Mouse (Mus musculus): ENCODE measurements around the gene Fbln1. TPM values are rescaled to one million over a fixed set of nuclear protein-coding genes. Genes with fewer than 3 reads are reported as not detected.
A peak's percentile ranks its signal among the peaks of the same experiment; 100 is the strongest.
"Not testable (repeated sequence)": the region's sequence is repeated elsewhere in the genome, so short reads cannot be mapped to it uniquely, and the experiment has no call there.

The Fbln1 gene
- total RNA-seq, 2 experiments from 2014 or later = 10.8 to 13.8 TPM

- DNase-seq (ENCODE audit: low spot score in 2 of 2) = no peak
Observed at GRCm38 (mm10) chr15:85278986-85279385, 73.2 kb downstream of the Fbln1 start.

DNA sequence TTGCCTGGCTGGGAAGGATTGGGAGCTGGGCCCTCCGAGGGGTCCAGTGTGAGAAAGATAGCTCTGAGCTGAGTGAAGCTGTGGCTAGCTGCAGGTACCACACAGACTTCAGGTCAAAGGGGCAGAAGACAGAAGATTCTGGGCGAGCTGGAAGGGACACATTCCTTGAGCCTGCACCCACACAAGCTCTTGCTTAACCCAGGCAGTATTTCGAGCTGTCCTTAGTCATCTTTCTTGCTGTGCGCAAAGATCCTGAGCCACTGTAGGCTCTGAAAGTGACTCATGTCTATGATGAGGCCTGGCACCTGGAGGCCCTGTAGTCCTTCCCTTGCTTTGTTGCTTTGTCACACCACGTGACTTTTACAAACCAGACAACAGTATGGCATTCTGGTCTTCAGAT lies 76.3 kb downstream of the Fbln1 start:
- DNase-seq (ENCODE audit: low spot score in 2 of 2) = no peak

DNA sequence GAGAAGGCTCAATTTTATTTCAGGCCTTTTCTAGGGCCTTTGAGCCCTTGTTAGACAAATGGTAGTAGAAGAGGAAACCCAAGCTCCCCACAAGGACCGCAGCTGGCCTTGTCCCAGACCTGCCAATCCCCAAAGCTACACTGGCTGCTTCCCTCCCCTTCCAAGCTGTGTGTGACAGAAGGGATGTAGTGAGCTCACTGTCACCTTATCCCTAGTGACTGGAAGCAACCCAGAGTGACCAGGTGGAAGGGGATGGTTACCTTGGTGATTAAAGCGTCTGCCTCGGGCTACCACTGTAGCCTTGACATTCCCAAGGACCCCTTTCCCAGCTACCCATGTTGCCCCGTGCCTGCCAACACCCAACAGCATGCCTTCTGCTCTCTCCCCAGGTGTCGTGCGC lies 78.9 kb downstream of the Fbln1 start:
- no peak for DNase-seq (ENCODE audit: low spot score in 2 of 2)

- no peak for DNase-seq (ENCODE audit: low spot score in 2 of 2)
Observed at GRCm38 (mm10) chr15:85294632-85295031, 88.9 kb downstream of the Fbln1 start.

DNA sequence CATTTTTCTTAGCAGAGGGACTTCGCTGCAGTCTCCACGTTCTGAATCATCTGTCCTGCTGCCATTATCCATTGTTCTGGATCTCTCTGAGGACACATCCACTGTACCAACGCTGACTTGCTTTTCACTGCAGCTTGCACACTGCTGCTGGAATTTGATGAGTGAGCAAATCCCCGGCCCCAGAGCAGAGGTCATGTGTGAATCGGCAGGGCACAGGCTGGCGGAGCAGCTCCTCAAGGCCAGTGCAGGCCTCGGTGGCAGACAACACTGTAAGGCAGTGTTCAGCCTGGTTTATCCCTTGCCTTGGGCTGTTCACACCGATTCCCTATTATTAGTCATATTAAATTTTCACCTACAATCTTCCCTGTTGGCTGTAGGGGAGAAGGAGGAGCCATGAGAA lies 89.8 kb downstream of the Fbln1 start:
- no peak for DNase-seq (ENCODE audit: low spot score in 2 of 2)

DNA sequence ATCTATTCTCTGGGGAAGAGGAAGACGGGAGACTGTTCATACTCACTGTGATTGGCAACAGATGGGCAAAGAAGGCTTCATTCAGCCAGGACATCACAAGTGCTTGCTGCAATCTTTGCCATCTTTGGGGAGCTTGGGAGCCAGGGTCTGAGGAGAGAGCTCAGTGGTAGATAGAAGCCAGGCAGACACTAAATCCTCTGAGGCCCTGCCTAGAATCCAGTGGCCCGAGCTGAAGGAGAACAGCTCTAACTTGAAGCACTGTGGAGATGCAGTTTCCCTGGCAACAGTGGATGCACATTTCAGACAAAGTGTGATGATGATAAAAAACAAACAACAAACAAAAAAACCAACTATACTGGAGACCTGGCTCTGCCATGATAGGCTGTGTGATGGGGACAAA lies 90.2 kb downstream of the Fbln1 start:
- no peak for DNase-seq (ENCODE audit: low spot score in 2 of 2)

GRCm38 (mm10) chr15:85296538-85296937 lies 90.8 kb downstream of the Fbln1 start:
- DNase-seq (ENCODE audit: low spot score in 2 of 2) = no peak

DNA sequence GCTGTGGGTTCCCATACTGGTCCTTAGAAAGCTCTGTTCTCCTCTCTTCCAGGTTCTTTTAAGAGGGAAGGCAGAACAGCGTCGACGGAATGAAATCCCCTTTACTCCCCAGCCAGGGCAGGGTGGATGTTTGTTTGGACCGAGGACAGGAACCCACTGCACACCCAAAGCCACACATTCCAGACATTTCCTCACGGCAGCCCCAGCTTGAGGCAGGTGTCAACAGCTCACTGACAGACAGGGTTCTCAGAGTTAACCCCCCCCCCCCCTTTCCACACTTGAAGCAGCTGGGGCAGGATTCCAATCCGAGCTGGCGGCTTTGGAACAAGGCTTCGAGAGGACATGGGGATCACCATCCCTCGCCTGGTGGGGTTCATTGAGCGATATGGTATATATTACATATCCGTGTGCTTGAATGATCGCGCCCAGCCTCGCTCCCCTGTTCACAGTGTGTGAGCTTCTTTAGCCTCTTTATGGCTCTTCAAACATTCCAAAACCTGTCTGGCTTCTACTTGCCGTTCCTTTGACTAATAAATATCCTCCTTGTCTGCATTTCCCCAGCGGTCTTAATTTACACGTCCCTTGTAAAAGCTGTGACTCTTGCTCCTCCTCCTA lies 92.5 kb downstream of the Fbln1 start:
- DNase-seq (ENCODE audit: low spot score in 2 of 2) = no peak

- no peak for DNase-seq (ENCODE audit: low spot score in 2 of 2)
Observed at GRCm38 (mm10) chr15:85298946-85299345, 93.2 kb downstream of the Fbln1 start.

GRCm38 (mm10) chr15:85303241-85303640 lies 97.5 kb downstream of the Fbln1 start:
- DNase-seq (ENCODE audit: low spot score in 2 of 2) = no peak

DNA sequence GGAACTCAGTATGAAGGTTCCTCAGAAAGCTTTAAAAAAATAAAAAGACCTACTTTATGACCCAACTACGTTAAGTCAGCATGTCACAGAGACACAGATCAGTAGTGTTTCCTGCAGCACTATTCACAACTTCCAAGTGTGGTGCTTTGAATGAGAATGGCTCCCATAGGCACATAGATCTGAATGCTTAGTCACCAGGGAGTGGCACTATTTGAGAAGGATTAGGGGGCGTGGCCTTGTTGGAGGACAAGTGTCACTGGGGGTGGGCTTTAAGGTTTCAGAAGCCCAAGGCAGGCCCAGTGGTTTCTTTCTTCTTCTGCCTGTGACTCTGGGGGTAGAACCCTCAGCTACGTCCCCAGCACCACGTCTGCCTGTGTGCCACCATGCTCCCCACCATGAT lies 98.2 kb downstream of the Fbln1 start:
- DNase-seq (ENCODE audit: low spot score in 2 of 2) = no peak

- DNase-seq (ENCODE audit: low spot score in 2 of 2) = no peak
Observed at GRCm38 (mm10) chr15:85307061-85307660, 101.4 kb downstream of the Fbln1 start.

GRCm38 (mm10) chr15:85311058-85311657 lies 105.4 kb downstream of the Fbln1 start:
- no peak for DNase-seq (ENCODE audit: low spot score in 2 of 2)

DNA sequence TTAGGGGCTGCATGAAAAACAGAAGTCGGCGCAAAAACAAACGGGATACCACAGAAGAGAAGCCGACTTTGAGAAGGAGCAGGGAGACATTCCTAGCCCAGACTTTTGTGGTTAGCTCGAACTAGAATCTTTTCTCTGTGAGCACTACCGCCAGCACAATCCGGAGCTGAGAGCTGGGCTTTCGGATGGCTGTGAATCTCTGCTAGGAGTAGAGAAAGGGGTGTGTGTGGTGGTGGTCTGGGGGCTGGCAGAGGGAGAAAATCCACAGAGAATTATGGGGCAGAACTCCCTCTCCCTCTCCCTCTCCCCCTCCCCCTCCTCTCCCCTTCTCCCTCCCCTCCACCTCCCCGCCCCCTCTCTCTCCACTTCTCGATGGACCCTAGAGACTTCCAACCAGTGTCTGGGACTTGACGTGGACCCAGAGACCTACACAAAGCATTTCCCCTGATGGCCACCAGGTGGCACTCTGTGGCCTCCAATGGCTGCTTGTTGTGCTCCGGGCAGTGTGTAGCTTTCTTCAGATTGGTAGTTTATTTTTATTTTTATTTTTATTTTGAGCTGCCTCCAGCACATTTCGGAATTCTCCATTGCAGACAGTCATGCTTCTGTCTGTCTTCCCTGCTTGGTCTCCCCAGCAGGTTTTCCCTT lies 109.8 kb downstream of the Fbln1 start:
- DNase-seq (ENCODE audit: low spot score in 2 of 2) = peak; percentile 75 to 82

DNA sequence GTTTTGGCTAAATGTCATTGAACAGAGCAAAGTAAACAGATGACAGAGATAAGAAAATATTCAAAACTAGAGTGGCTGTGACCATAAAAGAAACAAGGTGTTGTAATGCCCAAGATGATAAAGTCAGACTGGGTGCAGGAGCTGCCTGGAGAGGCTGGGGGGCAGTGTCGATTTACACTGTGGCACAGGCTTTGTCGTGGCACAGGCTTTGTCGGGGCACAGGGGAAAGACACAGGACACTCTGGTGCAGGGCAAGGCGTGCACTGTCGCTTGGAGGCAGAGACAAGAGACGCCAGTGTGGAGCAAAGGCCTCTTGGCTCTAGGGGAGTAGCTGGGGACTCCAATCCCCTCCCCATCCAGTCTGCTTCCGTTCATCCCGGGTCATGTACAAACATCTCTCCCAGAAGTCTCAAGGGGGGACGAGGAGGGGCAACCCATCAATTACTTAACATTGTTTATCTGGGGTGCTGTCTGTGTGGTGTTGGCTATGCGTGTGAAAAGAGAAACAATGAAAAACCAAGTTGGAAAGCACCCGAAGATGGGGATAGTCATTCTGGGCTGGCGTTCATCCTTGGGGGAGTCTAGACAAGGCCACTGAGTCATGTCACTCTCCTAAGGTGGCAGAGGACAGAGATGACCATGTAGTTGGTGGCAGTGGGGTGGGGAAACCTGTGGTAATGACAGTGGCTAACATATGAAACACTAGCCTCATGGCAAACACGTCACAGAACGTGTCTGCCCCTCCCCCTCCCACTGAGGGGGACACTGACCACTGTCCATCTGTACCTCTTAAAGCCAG lies 110.8 kb downstream of the Fbln1 start:
- DNase-seq (ENCODE audit: low spot score in 2 of 2) = no peak

DNA sequence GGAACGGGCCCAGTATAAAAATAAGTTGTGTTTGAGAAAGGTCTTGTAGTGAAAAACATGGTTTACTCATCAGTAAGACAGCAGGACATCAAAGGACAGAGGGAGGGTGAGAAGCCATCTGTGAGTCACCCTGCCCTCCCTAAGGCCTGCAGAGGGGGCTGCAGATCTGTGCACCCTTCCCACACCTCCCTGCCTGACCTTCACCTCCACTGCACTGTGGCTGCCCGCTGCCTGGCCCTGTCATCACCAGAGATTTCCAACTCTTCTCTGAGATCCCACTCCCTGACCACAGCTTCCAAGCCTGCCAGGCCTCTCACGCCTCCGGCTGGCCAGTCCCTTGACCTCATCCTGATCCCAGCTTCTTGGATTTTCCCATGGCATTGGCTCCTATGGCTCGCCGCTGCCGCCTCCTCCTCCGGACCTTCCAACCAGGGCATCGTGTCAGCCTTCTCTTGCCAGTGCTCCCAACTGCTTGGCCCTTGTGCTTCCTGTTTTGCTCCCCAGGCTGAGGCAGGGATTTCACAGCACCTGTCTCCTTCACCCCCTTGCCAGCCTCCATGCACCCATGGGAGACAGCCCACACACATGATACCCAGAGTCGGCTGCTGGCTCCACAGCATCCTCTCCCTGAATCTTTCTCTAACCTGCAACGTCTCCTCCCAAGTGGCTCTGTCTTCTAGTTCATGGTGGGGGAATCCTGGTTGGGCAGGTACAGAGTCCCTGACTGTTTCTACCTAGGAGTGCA lies 114.3 kb downstream of the Fbln1 start:
- no peak for DNase-seq (ENCODE audit: low spot score in 2 of 2)

DNA sequence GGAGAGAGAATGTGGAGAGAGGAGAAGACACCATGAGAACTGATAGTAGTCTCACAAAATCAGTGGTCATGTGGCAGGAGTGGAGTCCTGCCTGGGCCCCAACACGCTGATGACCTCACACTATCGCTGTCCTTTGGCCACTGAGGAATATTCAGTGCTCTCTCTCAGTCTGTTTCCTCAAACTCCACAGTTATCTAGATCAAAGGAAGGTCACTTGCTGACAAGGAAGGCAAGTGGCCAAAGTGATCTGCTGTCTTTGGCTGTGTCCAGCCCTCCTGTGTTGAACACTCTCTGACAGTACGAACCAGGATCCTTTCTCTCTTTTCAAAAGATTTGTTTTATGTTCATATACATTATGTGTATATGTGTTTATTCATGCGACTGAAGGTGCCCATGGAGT lies 117.5 kb downstream of the Fbln1 start:
- no peak for DNase-seq (ENCODE audit: low spot score in 2 of 2)

GRCm38 (mm10) chr15:85324426-85324825 lies 118.7 kb downstream of the Fbln1 start:
- DNase-seq (ENCODE audit: low spot score in 2 of 2) = no peak

DNA sequence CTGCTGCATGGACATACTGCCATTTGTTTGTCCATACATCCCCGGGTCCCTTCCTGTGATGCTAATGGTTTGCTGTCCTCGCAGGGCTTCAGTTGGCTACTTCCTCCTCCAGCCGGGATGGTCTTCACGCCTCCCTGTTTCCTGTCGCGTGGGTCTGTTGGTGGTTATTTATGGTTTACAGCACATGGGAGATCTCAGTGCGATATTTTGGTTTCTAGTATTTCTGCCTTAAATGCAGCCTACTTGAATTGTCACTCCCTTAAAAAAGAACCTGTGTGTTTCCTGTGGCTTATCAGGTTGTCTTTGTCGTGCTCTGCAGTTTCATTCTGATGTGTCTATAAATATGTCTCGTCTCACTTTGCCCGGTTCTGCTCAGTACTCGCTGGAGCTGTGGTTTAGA lies 122.1 kb downstream of the Fbln1 start:
- peak; percentile 53 to 68 for DNase-seq (ENCODE audit: low spot score in 2 of 2)

- not testable (repeated sequence) for DNase-seq (ENCODE audit: low spot score in 2 of 2)
Observed at GRCm38 (mm10) chr15:85328455-85328854, 122.7 kb downstream of the Fbln1 start.

DNA sequence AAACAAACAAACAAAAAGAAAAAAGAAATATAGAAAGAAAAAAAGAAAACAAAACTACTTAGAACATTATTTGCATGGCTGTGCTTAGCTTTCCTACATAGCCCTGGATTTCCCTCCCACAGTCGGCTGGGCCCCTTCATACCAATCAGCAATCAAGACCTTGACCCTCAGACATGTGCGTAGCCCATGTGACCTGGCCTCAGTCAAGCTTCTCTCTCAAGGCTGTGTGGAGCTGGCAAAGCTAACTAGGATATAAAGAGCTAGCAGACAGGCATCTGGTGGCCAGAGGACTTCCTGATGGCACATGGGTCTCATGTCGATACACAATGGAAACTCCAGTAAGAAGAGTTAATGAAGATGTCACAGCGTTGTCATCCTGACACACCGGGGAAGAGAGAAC lies 123.3 kb downstream of the Fbln1 start:
- no peak for DNase-seq (ENCODE audit: low spot score in 2 of 2)

Measured in left cerebral cortex, adult 18-20 months (tissue).